Mouse (Mus musculus): ENCODE results near the gene Phc2. TPM values are rescaled to one million over a fixed set of nuclear protein-coding genes. Genes with fewer than 3 reads are reported as not detected.

Phc2 gene
- total RNA-seq, 2 experiments from 2014 or later = 51.0 to 55.5 TPM

- DNase-seq = no peak
- intact Hi-C loops (cut with DNase I) = no loop called here
Measured at GRCm38 (mm10) chr4:128766929-128767328, 112.4 kb downstream of the Phc2 start.

GRCm38 (mm10) chr4:128768120-128768519 lies 113.6 kb downstream of the Phc2 start:
- intact Hi-C loops (cut with DNase I) = no loop called here
- DNase-seq = peak in 1 of 2 experiments; percentile 23

DNA sequence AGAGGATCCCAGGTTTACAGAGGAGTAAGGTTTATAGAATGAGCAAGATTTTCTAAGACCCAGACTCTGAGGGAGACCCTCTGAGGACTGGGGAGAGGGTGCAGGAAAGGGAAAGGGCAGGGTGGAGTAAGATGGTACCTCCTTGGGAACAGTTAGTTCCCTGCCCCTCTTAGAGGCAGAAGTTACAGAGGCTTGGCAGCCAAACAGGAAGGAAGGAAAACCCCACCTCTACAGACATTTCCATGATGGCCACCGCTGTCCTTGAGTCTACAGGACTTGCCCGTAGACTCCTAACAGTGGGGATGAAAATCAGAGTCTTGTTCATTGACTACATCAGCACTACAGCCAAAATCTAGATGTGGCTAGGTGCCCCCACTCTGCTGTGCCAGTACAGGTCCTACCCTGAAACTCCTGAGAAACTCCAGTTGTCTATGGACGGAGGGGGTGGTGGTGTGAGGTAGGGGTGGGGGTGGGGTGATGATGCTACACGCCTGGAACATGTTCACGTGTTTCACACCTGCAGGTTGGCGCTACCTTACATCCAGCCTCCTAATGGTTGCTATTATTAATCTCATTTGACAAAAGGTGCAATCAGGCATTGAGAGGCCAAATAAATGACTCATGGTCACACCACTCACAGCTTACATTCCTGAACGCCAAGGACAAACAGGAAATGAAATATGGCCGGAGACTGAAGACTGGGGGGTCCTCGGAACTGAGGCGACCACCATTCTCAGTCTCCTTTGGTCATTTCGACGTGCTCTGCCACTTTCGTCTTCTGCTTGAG lies 115.3 kb downstream of the Phc2 start:
- no peak for DNase-seq
- intact Hi-C loops (cut with DNase I) = no loop called here

DNA sequence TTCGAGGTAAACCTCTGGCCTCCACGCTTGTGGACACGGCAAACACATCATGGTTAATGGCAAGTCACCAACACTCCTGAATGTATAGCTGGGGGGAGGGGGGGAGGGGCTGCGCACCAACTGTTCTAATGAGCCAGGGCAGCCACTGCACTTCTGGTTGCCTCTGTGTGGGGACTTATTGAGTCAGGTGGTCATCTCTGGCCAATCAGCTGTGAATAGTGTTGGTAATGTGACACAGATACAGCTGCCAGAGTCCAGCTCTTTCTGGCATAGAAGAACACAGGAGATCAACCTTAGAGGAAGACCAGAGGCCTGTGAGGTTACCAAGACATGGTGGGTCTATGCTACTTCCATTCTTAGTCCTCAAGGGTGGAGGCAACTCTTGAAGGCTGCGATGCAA lies 116.2 kb downstream of the Phc2 start:
- DNase-seq = no peak
- intact Hi-C loops (cut with DNase I) = no loop called here

DNA sequence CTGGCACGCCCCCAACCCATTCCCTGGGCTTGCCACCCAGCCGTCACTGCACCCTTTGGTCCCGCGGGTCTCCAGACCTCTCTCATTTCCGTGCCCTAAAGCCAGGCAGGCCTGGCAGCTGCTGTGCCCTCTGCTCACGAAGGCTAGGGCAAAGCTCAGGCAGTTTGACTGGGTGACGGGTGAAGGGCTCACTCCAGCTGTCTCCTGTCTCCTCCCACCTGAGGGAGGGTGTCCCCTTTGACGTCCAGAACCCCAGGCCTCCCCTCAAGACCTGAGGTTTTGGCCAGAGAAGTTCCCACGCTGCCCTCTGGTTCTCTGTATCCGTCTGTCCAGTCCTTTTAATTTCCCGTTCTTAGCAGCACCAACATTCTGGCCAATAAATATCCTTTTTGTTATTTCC lies 119.3 kb downstream of the Phc2 start:
- intact Hi-C loops (cut with DNase I) = no loop called here
- DNase-seq = no peak

DNA sequence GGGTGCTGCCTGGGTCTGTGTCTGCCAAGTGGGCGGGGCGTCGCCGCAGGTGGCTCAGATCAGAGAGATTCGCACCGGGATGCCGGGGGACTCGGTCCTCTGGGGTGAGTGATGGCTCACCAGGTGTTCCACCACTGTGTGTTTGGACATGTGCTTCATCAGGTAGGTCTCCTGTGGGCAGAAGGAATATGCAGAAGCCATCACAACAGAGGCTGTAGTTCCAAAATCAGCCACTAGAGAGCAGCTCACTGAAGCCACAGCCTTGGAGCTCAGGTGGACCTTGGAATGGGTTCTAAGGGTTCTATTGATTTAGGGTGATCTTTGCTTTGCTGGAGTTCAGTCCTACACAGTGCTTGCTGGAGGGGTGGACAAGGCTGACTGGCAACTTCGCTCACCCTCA lies 120.0 kb downstream of the Phc2 start:
- intact Hi-C loops (cut with DNase I) = no loop called here
- DNase-seq = peak; percentile 36 to 68

DNA sequence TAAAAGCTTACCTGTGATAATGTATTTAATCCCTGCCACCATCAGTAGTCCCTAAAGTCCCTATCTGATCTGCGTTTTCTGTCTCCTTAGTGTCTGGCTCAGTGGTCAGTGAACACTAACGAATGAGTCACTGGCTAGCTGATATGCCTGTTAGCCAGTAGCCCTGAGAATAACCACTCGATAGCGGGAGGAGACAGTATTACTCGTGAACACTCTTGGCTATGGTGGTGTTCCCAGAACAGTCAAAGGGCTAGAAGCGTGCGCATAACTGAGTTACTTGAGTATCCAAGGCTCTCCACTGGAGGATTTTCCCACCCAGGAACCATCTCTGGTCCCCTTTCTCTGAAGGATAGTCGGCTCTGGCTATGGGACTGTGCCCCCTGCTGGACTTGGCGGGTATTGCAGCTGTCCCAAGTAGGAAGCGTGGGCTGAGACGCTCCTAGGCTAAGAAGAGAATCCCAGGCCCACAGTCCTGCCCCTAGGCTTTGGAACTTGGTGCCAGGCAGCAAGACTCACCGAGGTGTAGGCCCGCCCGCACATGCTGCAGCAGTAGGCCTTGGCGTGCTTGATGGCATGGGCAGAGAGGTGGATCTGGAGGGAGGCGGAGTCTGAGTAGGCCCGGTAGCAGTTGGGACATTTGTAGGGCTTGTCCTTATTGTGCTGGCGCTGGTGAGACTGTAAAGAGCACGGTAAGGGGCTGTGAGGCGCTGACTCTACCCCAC lies 122.2 kb downstream of the Phc2 start:
- DNase-seq = peak; percentile 78 to 89
- intact Hi-C loops (cut with DNase I) = loop anchor here (1.0 to 5.0 kb wide), 4 partner anchors 24 to 164 kb away; partner anchors contain the start of gene Zscan20

DNA sequence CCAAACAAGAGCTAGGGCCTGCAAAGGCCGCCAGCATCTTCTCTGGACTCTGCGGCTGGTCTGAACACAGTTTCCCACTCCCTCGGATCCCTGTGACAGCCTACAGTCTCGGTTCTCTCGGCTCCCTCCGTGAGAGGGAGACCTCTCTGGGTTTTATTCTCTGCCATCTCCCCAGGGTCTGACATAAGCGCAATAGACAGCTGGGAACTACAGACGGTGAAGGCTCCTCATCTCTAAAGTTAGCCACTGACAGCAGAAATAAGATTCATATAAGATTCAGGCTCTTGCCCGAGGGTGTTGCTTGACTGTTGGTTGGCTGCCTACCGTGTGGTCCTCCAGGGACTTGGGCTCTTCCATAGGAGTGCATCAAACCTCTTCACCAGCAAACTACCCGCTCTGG lies 123.1 kb downstream of the Phc2 start:
- intact Hi-C loops (cut with DNase I) = loop anchor here (2.0 to 5.0 kb wide), 3 partner anchors 23 to 165 kb away; partner anchors contain the start of gene Zscan20

GRCm38 (mm10) chr4:128782037-128782436 lies 127.5 kb downstream of the Phc2 start:
- intact Hi-C loops (cut with DNase I) = no loop called here
- no peak for DNase-seq

More for the DNA sequence above, 123.1 kb downstream of the Phc2 start:
- no peak for DNase-seq

- intact Hi-C loops (cut with DNase I) = no loop called here
- DNase-seq = no peak
Measured at GRCm38 (mm10) chr4:128782645-128783044, 128.1 kb downstream of the Phc2 start.

DNA sequence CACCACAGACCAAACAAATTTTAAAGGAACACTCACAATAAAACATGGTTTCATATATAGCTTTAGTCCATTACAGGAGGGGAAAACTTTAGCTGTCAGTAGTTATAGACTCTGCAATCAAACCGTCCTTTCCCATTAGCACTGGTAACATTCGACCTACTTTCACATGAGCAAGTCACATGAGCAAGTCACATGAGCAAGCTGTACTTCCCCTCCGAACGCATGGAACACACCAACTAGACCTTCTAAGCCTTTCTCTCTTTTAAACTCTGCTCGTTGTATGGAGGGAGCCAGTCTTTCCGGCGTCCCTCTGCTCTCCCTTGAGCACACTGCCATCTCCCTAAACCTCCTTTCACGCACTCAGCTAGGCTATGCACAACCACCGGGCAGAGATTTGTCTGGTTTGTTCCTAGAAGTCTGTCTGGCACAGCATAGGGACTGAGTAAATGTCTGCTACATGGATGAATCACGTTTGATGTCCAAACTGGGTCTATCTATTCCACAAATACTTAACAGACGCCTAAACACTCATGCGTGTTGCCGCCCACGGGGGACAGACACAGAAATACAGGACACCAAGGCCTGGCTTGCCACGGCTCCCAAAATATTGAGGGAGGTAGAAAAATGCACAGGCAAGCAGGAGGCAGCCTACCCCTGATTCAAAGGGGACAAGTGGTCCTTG lies 130.6 kb downstream of the Phc2 start:
- intact Hi-C loops (cut with DNase I) = no loop called here
- DNase-seq = no peak

- no peak for DNase-seq
- intact Hi-C loops (cut with DNase I) = no loop called here
Measured at GRCm38 (mm10) chr4:128785921-128786654, 131.6 kb downstream of the Phc2 start.

DNA sequence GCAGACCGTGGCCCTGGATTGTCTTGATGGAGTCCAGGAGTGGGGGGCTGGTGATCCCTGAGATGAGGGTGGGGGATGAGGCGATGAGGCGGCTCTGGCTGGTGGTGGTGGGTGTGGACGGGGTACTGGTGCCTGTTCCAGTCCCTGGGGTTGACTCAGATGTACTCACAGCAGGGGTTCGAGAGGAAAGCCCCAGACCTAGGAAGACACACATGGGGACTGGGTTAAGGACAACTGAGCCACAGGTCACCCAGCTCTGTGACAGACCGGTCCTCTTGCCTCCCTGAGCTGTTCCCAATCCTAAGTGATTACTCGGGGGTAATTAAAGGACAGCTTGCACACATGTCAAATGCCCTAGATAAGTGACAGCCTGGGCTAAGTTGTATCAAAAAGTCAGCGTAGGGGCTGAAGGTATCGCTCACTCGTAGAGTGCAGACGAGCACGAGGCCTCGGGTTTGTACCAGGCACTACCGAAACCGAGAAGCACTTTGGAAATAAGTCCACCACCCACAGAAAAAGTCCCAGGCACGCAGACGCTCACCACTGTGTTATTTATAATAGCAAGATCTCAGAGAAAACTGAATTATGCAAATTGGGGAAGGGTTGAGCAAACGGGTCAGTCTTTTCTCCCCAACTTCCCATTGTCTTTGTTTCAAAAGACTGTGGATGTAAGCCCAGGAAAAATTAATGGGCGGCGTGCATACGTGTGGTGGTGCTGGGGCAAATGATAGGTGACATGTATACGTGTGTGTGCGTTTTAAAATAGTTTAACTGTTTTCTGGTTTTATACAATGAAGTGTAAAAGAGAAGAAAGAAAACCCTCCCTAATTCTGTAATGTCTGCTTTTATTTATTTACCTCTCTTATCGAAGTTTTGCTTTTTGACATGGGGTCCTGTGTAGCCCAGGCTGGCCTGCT lies 132.8 kb downstream of the Phc2 start:
- intact Hi-C loops (cut with DNase I) = no loop called here
- no peak for DNase-seq

DNA sequence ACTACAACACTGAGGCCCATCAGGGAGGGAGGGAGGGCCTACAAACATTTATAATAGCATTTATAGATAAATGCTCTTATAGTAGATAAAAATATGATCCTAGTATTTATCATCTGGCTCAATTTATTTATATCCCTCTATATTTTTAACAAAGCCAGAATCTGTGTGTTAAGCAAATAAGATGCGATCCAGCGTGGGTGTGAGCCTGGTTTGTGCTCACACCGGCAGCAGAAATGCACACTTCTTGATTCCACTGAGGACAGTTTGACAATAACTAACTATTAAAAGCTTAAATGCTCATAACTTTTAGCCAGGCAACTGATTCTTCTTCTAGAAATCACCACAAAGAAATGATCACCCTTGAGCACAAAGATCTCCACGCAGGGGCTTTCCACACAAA lies 133.6 kb downstream of the Phc2 start:
- intact Hi-C loops (cut with DNase I) = no loop called here
- no peak for DNase-seq

DNA sequence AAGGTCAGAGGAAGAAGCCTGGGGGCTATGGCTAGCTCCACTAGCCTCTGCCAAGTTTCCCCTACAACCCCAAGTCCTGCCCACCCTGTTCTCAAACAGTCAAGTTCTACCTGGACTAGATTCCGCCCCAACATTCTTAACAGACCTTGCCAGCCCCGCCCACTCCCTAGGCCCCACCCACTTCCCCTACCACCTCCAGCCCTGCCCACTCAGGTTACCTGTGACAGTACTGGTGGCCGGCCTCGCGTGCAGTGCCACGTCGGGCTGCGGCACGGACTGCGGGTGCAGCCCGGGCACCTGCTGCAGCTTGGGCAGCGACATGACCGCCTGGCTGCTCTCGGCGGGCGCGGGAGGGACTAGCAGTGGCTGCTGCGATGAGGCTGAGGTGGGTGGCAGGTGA lies 135.1 kb downstream of the Phc2 start:
- intact Hi-C loops (cut with DNase I) = no loop called here
- DNase-seq = no peak

GRCm38 (mm10) chr4:128793710-128794109 lies 139.2 kb downstream of the Phc2 start:
- DNase-seq = no peak
- intact Hi-C loops (cut with DNase I) = no loop called here

DNA sequence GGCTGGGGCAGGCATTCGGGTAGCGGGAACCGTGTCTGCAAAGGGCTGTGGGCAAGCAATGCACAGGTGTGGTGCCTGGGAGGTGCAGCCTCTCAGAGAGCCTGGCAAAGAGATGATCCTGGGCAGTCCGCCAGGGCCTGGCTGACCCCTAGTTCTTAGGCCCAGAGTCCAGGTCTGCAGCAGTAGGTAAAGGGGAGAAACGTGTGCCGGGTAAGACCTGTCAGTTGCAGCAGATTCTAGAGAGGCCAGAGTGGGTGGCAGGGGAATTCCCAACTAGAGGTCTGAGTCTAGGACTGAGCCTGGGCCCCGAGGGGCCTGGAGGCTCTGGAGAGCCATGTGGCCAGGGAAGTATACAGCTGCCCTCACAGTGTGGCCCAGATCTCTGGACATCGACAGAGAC lies 139.7 kb downstream of the Phc2 start:
- DNase-seq = no peak
- intact Hi-C loops (cut with DNase I) = no loop called here

DNA sequence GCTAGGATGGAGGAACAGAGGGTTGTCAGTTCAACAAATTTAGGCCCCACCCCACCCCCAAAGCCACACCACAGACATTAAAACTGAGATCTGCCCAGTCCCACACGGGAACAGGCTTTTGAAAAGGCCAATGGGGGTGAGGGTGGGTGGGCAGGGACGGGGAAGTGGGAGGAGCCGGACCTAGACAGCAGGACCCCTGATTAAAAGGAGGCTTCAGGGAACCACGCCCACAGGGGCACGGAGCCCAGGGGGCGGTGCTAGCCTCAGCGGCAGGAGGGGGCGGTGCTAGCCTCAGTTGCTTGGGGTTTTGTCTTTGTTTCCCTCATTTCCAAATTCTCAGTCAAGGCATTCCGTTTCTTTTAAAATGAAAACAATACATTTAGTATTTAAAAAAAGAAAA lies 141.1 kb downstream of the Phc2 start:
- no peak for DNase-seq
- intact Hi-C loops (cut with DNase I) = no loop called here

- no peak for DNase-seq
- intact Hi-C loops (cut with DNase I) = no loop called here
Measured at GRCm38 (mm10) chr4:128796788-128797187, 142.3 kb downstream of the Phc2 start.

All from heart, postnatal 14 days (tissue).